Mouse (Mus musculus) heart, embryonic 11.5 days (tissue): ENCODE results near the gene Nme2. TPM values are rescaled to one million over a fixed set of nuclear protein-coding genes. Genes with fewer than 3 reads are reported as not detected.

Experiments
- ATAC-seq: fragments of 200-750 bp; cut with Nextera tagmentation; replicated peaks from 2 replicates; pipeline ENCODE4 v1.8.0; 2017; ENCODE audit warnings: moderate library complexity; ENCODE audit not compliant: insufficient number of reproducible peaks, low FRiP score, low TSS enrichment
- H3K27ac ChIP-seq: fragments of 300-500 bp; sonication (generic); 2 replicates; pipeline ENCODE4 v1.5.1; 2014; ENCODE audit warnings: mild to moderate bottlenecking, low read depth, low read length
- H3K27me3 ChIP-seq: fragments of 300-500 bp; sonication (generic); 2 replicates; pipeline ENCODE4 v1.6.1; 2014; ENCODE audit warnings: mild to moderate bottlenecking, low read length, mixed read lengths; ENCODE audit not compliant: control insufficient read depth, insufficient read depth
- H3K36me3 ChIP-seq: fragments of 300-500 bp; sonication (generic); 2 replicates; pipeline ENCODE4 v1.6.1; 2014; ENCODE audit warnings: mild to moderate bottlenecking, low read length, moderate library complexity, mixed read lengths; ENCODE audit not compliant: control insufficient read depth, insufficient read depth
- H3K4me1 ChIP-seq: fragments of 300-500 bp; sonication (generic); 2 replicates; pipeline ENCODE4 v1.6.1; 2014; ENCODE audit warnings: low read length; ENCODE audit not compliant: control insufficient read depth, insufficient read depth
- H3K4me2 ChIP-seq: fragments of 300-500 bp; sonication (generic); 2 replicates; pipeline ENCODE4 v1.6.1; 2014; ENCODE audit warnings: mild to moderate bottlenecking, moderate library complexity
- H3K4me3 ChIP-seq: fragments of 300-500 bp; sonication (generic); 2 replicates; pipeline ENCODE4 v1.5.1; 2014; ENCODE audit warnings: low read depth, low read length
- H3K9ac ChIP-seq: fragments of 300-500 bp; sonication (generic); 2 replicates; pipeline ENCODE4 v1.6.1; 2014; ENCODE audit warnings: mild to moderate bottlenecking, low read depth, low read length, moderate library complexity
- H3K9me3 ChIP-seq: fragments of 300-500 bp; sonication (generic); replicated peaks from 2 replicates; pipeline ENCODE4 v1.6.1; 2016; ENCODE audit warnings: low read length; ENCODE audit not compliant: control insufficient read depth
- WGBS: fragments of 180-500 bp; shearing (Covaris S2); extraction: QIAGEN DNeasy Blood & Tissue Kit; methylation state at CpG from one replicate; pipeline ENCODE4 v1.1.7; 2014; ENCODE audit not compliant: insufficient replicate concordance; 5-methylcytosine and 5-hydroxymethylcytosine counted together
- polyA plus RNA-seq: library from polyadenylated mRNA; unstranded; fragments of >200 nt; fragmentation: Nextera tagmentation; extraction: Ambion mirVana; gene quantifications from 2 replicates; pipeline ENCODE4 v1.2.1, GENCODE M21; 2014

Gene Nme2
- polyA plus RNA-seq = 277 and 316 TPM in 2 replicates

DNA sequence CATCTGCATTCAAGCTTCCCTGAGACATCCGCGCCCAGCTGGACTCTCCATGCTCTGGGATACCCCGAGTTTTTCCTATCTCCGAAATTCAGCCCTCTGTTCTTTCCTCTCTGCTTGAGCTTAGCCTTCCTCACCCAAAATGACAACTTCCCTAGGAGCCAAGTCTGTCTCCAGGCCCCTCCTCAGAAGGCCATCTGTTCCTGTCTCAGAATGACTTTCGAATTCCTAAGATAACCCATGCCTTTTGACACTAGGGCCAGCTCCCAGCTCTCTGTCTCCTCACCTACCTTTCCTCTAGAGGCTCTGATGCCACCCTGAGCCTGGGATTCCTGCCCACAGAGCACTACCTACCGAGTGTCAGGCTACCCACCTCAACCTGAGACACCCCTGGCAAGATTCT, at the start of gene Nme2:
Nme2 (minus strand) TSS at position 101 of the 400 bp plus-strand sequence.
- H3K27me3 ChIP-seq = no peaks in the 10 kb centered on the region
- peak within 1 kb of the TSS; percentile 87 for H3K27ac ChIP-seq
- H3K4me3 ChIP-seq = peak within 1 kb of the TSS; percentile 59
- H3K4me1 ChIP-seq = peaks cover 10% of the 10 kb centered on the region
- 0 out of 2 replicates have a peak, but pooled peaks have one; percentile 0 for ATAC-seq
- H3K9ac ChIP-seq = peak within 1 kb of the TSS; percentile 81
- WGBS = under 1% methylated on average over 6 of the region's 6 CpGs
- H3K9me3 ChIP-seq = no peaks in the 10 kb centered on the region
- peak within 1 kb of the TSS; percentile 81 for H3K4me2 ChIP-seq
- H3K36me3 ChIP-seq = peaks cover 22% of the 10 kb centered on the region

DNA sequence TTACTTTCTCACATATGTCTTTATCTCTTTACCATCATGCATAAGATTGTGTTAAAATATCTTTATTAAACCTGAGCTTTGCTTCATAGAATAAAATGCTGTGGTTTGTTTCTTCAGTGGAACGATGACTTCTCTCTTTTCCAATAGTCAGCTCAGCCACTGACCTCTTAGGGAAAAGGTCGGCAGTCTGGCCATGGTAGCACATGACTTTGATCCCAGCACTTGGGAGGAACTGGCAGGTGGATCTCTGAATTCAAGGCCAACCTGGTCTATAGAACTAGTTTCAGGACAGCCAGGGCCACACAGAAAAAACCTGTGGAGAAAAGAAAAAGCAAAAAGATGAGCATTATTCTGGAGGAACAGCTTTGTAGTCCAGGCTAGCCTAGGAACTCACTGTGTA, 47.3 kb upstream of the Nme2 start:
- H3K27me3 ChIP-seq = no peaks in the 10 kb centered on the region
- H3K4me3 ChIP-seq = no peak overlapping the region
- H3K4me2 ChIP-seq = no peak overlapping the region
- H3K4me1 ChIP-seq = 0 out of 2 replicates have a peak, but pooled peaks cover 3% of the 10 kb centered on the region
- H3K9ac ChIP-seq = no peak overlapping the region
- H3K9me3 ChIP-seq = no peaks in the 10 kb centered on the region
- H3K27ac ChIP-seq = no peak overlapping the region
- WGBS = 90% methylated on average over 2 of the region's 2 CpGs
- no peak for ATAC-seq
- H3K36me3 ChIP-seq = no peaks in the 10 kb centered on the region

DNA sequence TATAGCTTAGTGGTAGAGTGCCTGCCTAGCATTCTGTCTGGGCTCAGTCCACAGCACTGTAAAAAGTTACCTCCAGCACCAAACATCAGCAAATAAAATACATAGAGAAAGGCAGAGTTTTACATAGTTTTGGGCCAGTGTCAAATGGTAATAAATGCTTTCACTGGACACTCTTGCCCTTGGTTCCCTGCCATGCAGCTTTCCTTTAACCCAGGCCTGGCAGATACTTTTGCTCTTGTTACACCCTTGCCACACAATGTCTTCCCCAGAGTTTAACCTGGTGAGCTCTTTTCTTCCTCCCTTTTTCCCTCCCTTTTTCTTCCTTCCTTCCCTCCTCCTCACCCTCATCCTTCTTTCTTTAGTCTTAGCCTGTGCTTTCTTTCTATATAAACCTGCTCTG, 43.2 kb upstream of the Nme2 start:
- H3K27ac ChIP-seq = no peak overlapping the region
- H3K27me3 ChIP-seq = no peaks in the 10 kb centered on the region
- H3K4me1 ChIP-seq = peaks cover 21% of the 10 kb centered on the region
- H3K4me3 ChIP-seq = no peak overlapping the region
- no peak for ATAC-seq
- H3K36me3 ChIP-seq = no peaks in the 10 kb centered on the region
- H3K9me3 ChIP-seq = no peaks in the 10 kb centered on the region
- H3K9ac ChIP-seq = no peak overlapping the region
- no peak overlapping the region for H3K4me2 ChIP-seq

DNA sequence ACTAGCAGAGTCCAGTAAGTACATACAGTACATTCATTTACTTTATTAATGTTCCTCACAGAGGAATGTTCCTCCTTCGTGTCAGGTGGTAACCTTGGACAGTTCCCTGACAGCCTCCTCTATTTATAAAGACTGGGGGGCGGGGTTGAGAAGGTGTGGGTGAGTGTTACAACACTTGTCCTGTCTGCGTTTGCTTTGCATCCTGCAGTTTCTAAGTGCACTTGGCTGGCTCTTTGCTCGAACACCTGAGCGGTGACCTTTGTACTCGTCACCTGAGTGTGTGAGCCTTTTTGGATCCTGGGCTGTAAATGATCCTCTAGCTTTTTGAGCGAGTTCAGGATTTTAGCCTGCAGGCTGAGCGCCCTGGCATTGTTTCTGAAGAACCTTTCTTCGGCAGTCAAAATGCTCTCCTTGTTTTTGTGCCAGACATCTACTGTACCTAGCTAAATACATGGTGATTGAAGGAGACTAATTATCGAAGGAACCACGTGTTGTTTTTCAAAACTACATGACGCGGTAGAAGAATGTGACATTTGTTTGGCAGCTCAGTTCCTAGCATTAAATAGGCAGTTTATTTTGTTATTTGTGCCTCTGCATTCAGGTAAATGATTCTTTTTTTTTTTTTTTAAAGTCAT, 41.2 kb upstream of the Nme2 start:
- Histone ChIP-seq H3K9me3 (no peaks in the 10 kb centered on the region), H3K36me3 (no peaks in the 10 kb centered on the region), H3K27ac (no peak overlapping the region), H3K27me3 (no peaks in the 10 kb centered on the region), H3K9ac (no peak overlapping the region), H3K4me2 (peak overlapping the region; percentile 65), H3K4me3 (peak overlapping the region; percentile 69), H3K4me1 (peaks cover 21% of the 10 kb centered on the region)
- WGBS = 33% methylated on average over 13 of the region's 13 CpGs
- no peak for ATAC-seq

DNA sequence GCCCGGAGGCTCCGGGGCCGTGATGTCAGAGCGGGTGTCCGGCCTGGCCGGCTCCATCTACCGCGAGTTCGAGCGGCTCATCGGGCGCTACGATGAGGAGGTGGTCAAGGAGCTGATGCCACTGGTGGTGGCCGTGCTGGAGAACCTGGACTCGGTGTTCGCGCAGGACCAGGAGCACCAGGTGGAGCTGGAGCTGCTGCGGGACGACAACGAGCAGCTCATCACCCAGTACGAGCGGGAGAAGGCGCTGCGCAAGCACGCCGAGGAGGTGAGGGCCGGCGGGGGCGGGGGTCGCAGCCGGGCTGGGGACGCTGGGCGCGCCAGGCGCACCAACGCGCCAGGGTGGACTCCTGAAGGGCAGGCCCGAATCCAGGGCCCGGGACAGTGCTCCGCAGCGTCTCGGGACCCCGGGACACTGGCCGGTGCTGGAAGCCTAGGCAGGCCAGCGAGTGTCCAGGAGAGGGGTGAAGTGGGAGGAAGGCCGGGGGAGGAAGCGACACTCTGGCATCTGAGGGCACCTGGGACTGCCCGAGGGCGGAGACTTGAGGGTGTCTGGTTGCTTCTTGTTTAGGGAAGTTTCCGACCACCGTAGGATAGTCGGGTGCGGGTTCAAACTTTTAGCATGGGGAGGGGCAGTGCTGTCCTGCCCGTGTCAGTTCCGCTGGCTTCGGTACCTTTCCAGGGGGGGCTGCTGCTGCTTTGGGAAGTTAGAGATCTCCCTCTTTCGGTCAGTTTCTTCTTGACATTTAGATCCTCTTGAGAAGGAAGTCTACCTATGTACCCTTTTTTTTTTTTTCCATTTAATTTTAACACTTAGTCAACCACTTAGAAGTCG, 40.5 kb upstream of the Nme2 start:
- peak overlapping the region; percentile 65 for H3K4me2 ChIP-seq
- H3K4me3 ChIP-seq = peak overlapping the region; percentile 69
- H3K9me3 ChIP-seq = no peaks in the 10 kb centered on the region
- H3K4me1 ChIP-seq = peaks cover 21% of the 10 kb centered on the region
- H3K36me3 ChIP-seq = no peaks in the 10 kb centered on the region
- ATAC-seq = peak; percentile 16; the same call in 1 of the 2 replicates
- H3K27me3 ChIP-seq = no peaks in the 10 kb centered on the region
- H3K27ac ChIP-seq = peak overlapping the region; percentile 99
- under 1% methylated on average over 58 of the region's 58 CpGs for WGBS
- peak overlapping the region; percentile 89 for H3K9ac ChIP-seq

DNA sequence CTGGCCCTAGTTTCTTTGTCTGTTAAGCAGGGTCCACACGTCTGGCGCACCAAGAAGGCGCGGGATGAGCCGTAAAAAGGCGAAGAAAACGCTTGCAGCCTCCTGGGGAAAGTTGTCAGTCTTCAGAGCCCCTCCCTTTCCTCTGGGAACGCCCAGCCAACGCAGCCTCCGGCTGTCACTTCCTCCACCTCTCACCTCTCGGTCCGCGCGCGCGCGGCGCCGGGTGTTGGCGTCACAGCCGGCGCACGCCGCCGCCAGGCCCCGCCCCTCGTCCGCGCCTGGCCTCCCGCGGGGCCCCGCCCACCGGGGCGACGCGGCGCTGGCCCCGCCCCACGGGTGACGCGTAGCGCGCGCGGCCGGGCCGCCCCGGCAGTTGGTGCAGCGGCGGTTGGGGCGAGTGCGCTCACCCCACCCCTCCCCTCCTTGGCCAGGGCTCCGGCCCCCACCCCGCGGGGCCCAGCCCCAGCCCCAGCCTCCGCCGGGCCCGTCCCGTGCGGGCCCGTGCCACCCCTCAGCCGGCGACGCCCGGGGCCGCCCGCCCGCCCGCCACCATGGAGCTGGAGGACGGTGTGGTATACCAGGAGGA, 39.8 kb upstream of the Nme2 start, which contains the start of gene Spag9:
Spag9 (plus strand) TSS at position 372 of the 586 bp plus-strand sequence.
- H3K4me1 ChIP-seq = peaks cover 21% of the 10 kb centered on the region
- no peaks in the 10 kb centered on the region for H3K27me3 ChIP-seq
- H3K4me3 ChIP-seq = peak within 1 kb of the TSS; percentile 69
- peak within 1 kb of the TSS; percentile 89 for H3K9ac ChIP-seq
- WGBS = 2% methylated on average over 40 of the region's 70 CpGs
- H3K4me2 ChIP-seq = peak within 1 kb of the TSS; percentile 65
- H3K9me3 ChIP-seq = no peaks in the 10 kb centered on the region
- peak; percentile 91 for ATAC-seq
- H3K36me3 ChIP-seq = no peaks in the 10 kb centered on the region
- H3K27ac ChIP-seq = peak within 1 kb of the TSS; percentile 99

DNA sequence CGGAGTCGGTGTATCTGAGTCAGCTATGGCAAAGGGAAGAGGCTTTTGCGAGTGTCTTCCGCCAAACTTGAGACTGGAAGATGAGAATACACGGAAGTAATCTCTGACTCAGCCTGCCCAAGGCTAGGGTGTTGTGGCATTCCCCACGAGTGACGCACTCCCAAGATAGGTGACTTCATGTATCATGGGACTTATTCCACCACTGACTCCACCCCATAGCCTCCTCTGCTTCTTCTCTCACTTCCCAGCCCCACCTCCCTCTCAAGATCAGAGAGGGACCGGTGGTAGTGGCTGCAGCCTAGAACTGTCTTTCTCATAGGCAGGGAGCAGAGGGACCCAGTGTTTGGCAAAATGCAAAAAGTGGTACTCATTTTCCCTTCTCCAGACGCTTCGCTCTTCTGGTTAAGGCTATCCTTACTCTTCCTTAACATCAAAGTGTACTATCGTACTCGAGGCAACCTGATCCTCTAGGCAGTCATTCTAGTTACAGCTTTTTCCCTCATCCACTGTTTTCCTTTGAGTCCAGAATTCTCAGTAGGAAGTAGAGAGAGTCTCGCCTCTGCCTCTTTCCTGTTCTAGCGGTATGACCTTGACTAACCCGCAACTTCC, 39.2 kb upstream of the Nme2 start:
- ATAC-seq = peak; percentile 76
- Histone ChIP-seq H3K9ac (peak overlapping the region; percentile 86), H3K27me3 (no peaks in the 10 kb centered on the region), H3K27ac (peak overlapping the region; percentile 99), H3K4me2 (peak overlapping the region; percentile 65), H3K9me3 (no peaks in the 10 kb centered on the region), H3K4me3 (peak overlapping the region; percentile 69), H3K4me1 (peaks cover 21% of the 10 kb centered on the region), H3K36me3 (no peaks in the 10 kb centered on the region)
- 4% methylated on average over 15 of the region's 15 CpGs for WGBS

DNA sequence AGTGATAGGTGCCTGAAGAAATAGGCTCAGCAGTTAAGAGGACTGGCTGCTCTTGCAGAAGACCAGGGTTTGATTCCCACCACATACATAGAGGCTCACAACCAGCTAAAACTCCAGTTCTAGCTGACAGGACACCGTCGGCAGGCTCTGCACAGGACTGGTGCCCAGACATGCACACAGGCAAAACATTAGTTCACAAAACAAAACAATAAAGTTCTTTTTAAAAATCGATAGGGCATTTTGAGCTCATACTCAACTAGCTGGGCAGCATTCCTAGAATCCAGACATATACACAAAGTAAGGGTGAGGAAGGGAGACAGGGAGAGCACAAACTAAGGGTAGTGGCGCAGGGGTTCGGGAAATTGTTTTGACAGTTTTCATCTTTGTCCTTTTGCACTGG, 38.5 kb upstream of the Nme2 start:
- Histone ChIP-seq H3K9me3 (no peaks in the 10 kb centered on the region), H3K9ac (peak overlapping the region; percentile 86), H3K4me3 (peak overlapping the region; percentile 69), H3K4me1 (peaks cover 21% of the 10 kb centered on the region), H3K4me2 (peak overlapping the region; percentile 65), H3K27me3 (no peaks in the 10 kb centered on the region), H3K27ac (peak overlapping the region; percentile 99), H3K36me3 (no peaks in the 10 kb centered on the region)
- 49% methylated on average over 5 of the region's 5 CpGs for WGBS
- no peak for ATAC-seq
